9 mouse cellular contexts compared by ENCODE assay signal in genomic region chr7:131075956-131076355, GRCm38 (mm10). TPM values are rescaled to one million over a fixed set of nuclear protein-coding genes. Genes with fewer than 3 reads are reported as not detected.
DNase-seq lines count a peak whose midpoint lies in the region; ATAC-seq lines count a peak whose summit lies in the region.
"Had no signal": no experiment of that assay in that cellular context is flagged by ENCODE, and none has a peak within 500 bp of the region (broad histone marks: within the 10 kb centered on the region; RNA-seq: fewer than 3 reads in every experiment).

No protein-coding gene starts in this region.

- no peaks in the 10 kb centered on the region for H3K9me3 ChIP-seq in hindbrain, embryonic 14.5 days (ENCODE audit: control insufficient read depth, low read length)
- H3K9me3 ChIP-seq in hindbrain, embryonic 16.5 days (ENCODE audit: control insufficient read depth, low read length) = no peaks in the 10 kb centered on the region
- H3K9me3 ChIP-seq: stomach, embryonic 15.5 days had no signal

- no peaks in the 10 kb centered on the region for H3K4me1 ChIP-seq in hindbrain, embryonic 14.5 days (replicated peaks; ENCODE audit: control insufficient read depth, insufficient read depth, low read length)
- H3K4me1 ChIP-seq in hindbrain, embryonic 16.5 days (ENCODE audit: control insufficient read depth, insufficient read depth, low read depth, low read length) = no peaks in the 10 kb centered on the region
- H3K4me1 ChIP-seq: stomach, embryonic 15.5 days had no signal

- no peak overlapping the region for H3K4me2 ChIP-seq in hindbrain, embryonic 14.5 days (replicated peaks)
- H3K4me2 ChIP-seq in hindbrain, embryonic 16.5 days (ENCODE audit: low read length) = no peak overlapping the region
- H3K4me2 ChIP-seq: stomach, embryonic 15.5 days had no signal

- no peaks in the 10 kb centered on the region for H3K27me3 ChIP-seq in hindbrain, embryonic 14.5 days (ENCODE audit: control insufficient read depth, insufficient read depth, low read length)
- no peaks in the 10 kb centered on the region for H3K27me3 ChIP-seq in hindbrain, embryonic 16.5 days (replicated peaks; ENCODE audit: control insufficient read depth, insufficient read depth, low read length)
- H3K27me3 ChIP-seq: stomach, embryonic 15.5 days had no signal

- DNase-seq in hindbrain, embryonic 14.5 days (ENCODE audit: low spot score) = peak; percentile 55
- peak; percentile 9 to 31 for DNase-seq in spleen, postnatal 36 days (ENCODE audit: low spot score in 2 of 2)
- no peak for DNase-seq in spleen, adult 18-20 months
- peak; percentile 61 to 68 for DNase-seq in cerebellum, postnatal 10 days
- DNase-seq in lung, postnatal 36 days = peak; percentile 22
- no peak for DNase-seq in urinary bladder, adult 2 months (ENCODE audit: low spot score)

- no peak overlapping the region for H3K4me3 ChIP-seq in hindbrain, embryonic 14.5 days (replicated peaks; ENCODE audit: low read length)
- no peak overlapping the region for H3K4me3 ChIP-seq in hindbrain, embryonic 16.5 days (ENCODE audit: low read length)
- H3K4me3 ChIP-seq: stomach, embryonic 15.5 days had no signal

- H3K9ac ChIP-seq in hindbrain, embryonic 14.5 days = no peak overlapping the region
- no peak overlapping the region for H3K9ac ChIP-seq in hindbrain, embryonic 16.5 days (ENCODE audit: low read depth, low read length)
- H3K9ac ChIP-seq: stomach, embryonic 15.5 days had no signal

- H3K27ac ChIP-seq in hindbrain, embryonic 14.5 days = no peak overlapping the region
- H3K27ac ChIP-seq in hindbrain, embryonic 16.5 days (ENCODE audit: low read depth, low read length) = no peak overlapping the region
- H3K27ac ChIP-seq: stomach, embryonic 15.5 days had no signal

- 0% methylated on average over 1 of the region's 1 CpGs for WGBS in hindbrain, embryonic 14.5 days
- WGBS in hindbrain, embryonic 16.5 days = 0% methylated on average over 1 of the region's 1 CpGs

- no peak for ATAC-seq in hindbrain, embryonic 14.5 days (ENCODE audit: low FRiP score)
- ATAC-seq in hindbrain, embryonic 16.5 days = no peak
- ATAC-seq in monocyte, adult 5-6 weeks (replicated peaks; ENCODE audit: insufficient number of reproducible peaks, low FRiP score, low TSS enrichment, poor library complexity, severe bottlenecking) = no peak

- no peaks in the 10 kb centered on the region for H3K36me3 ChIP-seq in hindbrain, embryonic 14.5 days (replicated peaks; ENCODE audit: control insufficient read depth, insufficient read depth)
- no peaks in the 10 kb centered on the region for H3K36me3 ChIP-seq in hindbrain, embryonic 16.5 days (ENCODE audit: control insufficient read depth, insufficient read depth, low read length)
- H3K36me3 ChIP-seq: stomach, embryonic 15.5 days had no signal

RNA-seq across cellular contexts. Expression of gene Dmbt1, which starts 44.1 kb away (rescaled TPM):
- polyA plus RNA-seq in hindbrain, embryonic 14.5 days (2014; fragmentation: Nextera tagmentation; extraction: Ambion mirVana) = not detected in 2 replicates
- not detected in 2 replicates for polyA plus RNA-seq in hindbrain, embryonic 16.5 days (2015; fragmentation: Nextera tagmentation; extraction: Ambion mirVana)
- total RNA-seq in monocyte, adult 5-6 weeks (2017) = not detected in 3 replicates
- polyA plus RNA-seq in urinary bladder, adult 2 months (2012; rRNA removed) = 0.26 and 0.46 TPM in 2 replicates

Comparison
In these comparisons a context has a peak if more than half of its experiments do, and no peak if none do; other contexts are left out.
1. DNase-seq: peak in hindbrain, embryonic 14.5 days (single experiment), spleen, postnatal 36 days (2 of 2), cerebellum, postnatal 10 days (2 of 2) and lung, postnatal 36 days (single experiment); none in spleen, adult 18-20 months (0 of 2) and urinary bladder, adult 2 months (single experiment).